Mouse (Mus musculus) inflammation-experienced regulatory T-cells, adult 6 months (primary cell): ENCODE data around the gene Hs6st3. TPM values are rescaled to one million over a fixed set of nuclear protein-coding genes. Genes with fewer than 3 reads are reported as not detected.

ENCODE experiments used
- ATAC-seq: one replicate; pipeline ENCODE4 v1.8.0; 2017
- polyA plus RNA-seq, 3 experiments: library from polyadenylated mRNA; unstranded; fragments of 100-300 nt; shearing (Covaris generic); gene quantifications; one replicate each; pipeline ENCODE4 v1.2.1; 2017

Hs6st3 gene
- polyA plus RNA-seq, 3 experiments from 2014 or later = not detected

GRCm38 (mm10) chr14:119918281-119919034 lies 780.3 kb downstream of the Hs6st3 start:
- no peak for ATAC-seq

GRCm38 (mm10) chr14:119919177-119919576 lies 781.0 kb downstream of the Hs6st3 start:
- ATAC-seq = no peak

Other genes with a start within 250 kb of the Hs6st3 start
- gene Dzip1, start 212.9 kb upstream of the Hs6st3 start, polyA plus RNA-seq = 10 to 100 TPM in 2 of 3 experiments, 1 to 10 TPM in 1; 5.0 to 17.5 (median 11.8) TPM
- 10 to 100 TPM; 39.4 to 48.4 (median 39.7) TPM for gene Dnajc3, start 200.4 kb upstream of the Hs6st3 start, polyA plus RNA-seq
- 1 to 10 TPM in 2 of 3 experiments, under 1 TPM in 1; 0.59 to 3.8 (median 3.0) TPM for gene Uggt2, start 38.9 kb upstream of the Hs6st3 start, polyA plus RNA-seq